Mouse (Mus musculus) WW6 (cell line): ENCODE data around the gene Cenpx.

Experiments used
- DNase-seq: peaks from one replicate; pipeline ENCODE4 v3.0.0-alpha.2; 2013; ENCODE audit warnings: low read depth, low spot score

The Cenpx gene

DNA sequence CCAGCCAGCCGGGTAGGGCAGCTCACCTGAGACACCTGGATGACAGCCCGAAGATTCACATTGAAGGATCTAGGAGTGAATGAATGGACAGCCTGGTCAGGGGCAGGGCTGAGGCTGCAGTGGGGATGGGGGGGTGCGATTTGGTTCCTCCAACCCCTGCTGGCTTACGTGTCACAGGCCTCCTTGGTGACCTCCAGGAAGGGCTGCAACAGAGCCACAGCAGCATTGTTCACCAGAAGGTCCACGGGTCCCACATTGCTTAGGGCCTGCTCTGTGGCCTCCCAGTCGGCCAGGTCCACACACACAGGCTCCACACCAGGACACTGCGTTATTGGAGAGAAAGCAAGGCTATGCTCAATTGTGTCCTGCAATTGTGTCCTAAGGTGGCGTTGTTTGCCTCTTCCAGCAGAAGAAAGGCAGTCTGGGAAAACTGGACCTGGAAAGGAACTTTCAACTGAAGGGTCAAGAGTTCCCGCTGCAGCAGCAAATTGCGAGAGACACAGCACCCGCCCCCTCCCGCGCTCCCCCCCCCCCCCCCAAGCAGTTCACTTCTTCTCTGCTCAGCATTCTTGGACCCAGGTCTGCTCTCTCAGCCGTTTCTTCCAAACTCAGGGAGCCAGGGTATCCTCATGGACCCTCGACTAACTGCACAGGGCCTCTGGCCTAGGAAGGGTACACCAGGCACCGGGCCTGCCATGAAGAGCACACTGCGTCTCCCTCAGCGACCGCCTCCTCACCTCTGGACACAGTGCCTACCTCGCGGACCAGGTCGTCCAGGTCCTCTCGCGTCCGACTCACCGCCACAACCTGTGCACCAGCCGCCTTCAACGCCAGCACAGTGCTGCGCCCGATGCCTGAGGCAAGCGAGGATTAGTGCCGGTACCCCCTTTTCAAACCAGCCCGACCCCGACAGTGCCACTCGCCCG lies 13.0 kb upstream of the Cenpx start:
- DNase-seq = no peak

DNA sequence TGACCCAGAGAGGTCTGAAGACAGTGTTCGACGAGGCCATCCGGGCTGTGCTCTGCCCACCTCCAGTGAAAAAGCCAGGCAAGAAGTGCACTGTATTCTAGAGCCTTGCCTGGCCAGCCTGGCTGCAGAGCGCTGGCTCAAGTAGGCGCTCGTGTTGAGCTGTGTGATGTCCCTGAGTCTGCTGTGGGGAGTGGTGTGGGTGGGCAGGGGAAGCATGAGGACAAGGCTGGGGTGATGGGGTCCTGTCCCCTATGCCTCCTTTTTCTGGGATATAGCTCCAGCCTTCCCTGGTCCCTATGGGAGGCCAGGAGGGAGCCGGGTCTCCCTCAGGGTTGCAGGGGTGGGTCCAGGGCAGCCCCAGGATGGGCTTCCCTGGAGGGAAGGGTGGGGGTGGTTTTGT lies 10.0 kb upstream of the Cenpx start:
- no peak for DNase-seq

DNA sequence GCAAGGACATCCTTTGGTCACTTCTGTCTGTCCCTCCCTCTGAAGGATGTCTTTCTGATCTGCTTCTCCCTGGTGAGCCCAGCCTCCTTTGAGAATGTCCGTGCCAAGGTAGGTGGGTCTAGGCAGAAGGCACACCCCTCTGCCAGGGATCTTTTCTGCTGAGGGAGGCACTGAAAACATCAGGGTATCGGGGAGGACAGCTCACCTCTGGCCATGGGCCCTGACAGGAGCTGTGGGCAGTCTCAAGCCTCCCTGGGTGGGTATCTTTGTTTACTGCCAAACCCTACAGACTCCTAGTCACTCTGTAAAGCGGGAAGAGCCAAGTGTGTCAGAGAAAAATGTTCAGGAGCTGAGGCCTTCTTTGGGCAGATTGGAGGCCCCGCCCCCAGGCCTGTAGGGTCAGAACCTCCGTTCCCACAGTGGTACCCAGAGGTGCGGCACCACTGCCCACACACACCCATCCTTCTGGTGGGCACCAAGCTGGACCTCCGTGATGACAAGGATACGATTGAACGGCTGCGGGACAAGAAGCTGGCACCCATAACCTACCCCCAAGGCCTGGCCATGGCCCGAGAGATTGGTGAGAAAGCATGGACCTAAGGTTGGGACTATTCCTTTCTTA lies 9.3 kb upstream of the Cenpx start:
- DNase-seq = no peak

DNA sequence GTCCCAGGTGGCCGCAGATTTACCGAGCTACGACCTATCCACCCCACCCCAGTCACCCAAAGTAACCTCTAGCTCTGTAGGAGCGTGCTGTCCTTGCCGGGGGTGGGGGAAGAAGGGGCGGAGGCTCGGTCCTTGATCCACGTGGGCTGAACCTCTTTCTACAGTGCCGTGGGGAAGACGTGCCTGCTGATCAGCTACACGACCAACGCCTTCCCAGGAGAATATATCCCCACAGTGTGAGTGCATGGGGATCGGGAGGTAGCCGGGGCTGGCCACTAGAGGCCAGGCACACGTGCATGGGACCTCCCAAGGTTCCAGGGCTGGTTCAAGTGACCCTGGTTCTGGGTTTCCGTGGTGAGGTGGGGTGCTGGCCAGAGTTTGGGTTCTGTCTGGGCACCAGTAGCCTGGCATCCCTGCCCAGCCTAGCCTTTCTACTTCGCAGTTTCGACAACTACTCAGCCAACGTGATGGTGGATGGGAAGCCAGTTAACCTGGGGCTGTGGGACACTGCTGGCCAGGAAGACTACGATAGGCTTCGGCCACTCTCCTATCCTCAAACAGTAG lies 8.6 kb upstream of the Cenpx start:
- DNase-seq = no peak

DNA sequence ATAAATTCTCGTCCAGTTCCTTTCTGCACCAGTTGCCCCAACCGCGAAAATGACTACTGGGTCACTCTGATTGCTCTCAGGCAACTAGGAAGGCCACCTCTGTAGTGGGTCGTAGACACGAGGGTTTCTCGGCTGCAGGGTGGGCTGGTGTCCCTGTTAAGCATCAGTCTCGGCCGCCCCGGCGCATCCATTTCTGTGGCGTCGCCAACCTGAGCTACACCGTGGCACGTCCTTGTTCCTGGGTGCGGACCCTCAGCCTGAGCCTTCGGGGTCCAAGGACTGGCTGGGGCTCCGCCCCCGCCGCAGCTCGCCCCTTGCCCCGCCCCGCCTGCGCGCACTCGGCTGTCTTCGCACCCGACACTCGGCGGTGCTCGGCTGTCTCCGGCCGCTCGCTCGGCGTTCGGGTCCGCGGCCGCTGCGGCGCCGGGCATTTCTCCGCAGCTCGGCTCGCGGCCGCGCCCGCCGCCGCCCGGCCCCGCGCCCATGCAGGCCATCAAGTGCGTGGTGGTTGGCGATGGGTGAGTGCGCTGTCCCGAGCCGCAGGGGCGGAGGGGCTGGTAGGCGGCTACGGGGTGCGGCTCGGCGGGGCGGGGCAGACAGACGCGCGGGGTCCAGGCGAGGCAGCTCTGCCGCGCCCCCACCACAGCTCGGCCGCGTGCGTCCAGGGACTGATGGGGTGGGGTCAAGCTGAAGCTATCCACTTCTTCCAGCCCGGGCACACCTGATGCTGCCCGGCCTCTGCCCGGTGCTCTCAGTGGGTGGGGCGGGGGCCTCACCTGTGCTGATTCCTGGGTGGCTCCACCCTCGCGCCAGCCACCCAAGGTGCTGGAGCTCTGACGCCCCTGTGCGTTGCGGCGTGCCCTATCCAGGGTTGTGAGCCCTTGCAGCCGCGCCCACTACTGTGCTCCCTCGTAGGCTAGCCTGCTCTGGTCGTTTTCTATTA lies 7.9 kb upstream of the Cenpx start, which contains the start of gene Rac3:
TSS of gene Rac3 (plus strand) at position 347 of the 943 bp plus-strand sequence.
- DNase-seq = no peak

DNA sequence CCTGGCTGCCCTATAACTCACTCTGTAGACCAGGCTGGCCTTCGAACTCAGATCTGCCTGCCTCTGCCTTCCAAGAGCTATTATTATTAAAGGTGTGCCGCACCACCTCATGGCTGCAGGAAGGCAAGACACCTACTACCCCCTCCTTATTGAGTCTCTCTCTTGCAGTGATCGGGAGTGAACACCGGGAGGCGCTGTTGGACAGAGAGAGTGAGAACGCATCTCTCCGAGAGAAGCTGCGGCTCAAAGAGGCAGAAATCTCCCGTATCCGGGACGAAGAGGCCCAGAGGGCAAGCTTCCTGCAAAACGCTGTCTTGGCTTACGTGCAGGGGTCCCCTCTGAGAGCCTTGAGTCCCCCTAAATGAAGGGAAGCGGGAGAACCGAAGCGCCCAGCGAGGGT lies 6.9 kb upstream of the Cenpx start:
- DNase-seq = peak; percentile 93

DNA sequence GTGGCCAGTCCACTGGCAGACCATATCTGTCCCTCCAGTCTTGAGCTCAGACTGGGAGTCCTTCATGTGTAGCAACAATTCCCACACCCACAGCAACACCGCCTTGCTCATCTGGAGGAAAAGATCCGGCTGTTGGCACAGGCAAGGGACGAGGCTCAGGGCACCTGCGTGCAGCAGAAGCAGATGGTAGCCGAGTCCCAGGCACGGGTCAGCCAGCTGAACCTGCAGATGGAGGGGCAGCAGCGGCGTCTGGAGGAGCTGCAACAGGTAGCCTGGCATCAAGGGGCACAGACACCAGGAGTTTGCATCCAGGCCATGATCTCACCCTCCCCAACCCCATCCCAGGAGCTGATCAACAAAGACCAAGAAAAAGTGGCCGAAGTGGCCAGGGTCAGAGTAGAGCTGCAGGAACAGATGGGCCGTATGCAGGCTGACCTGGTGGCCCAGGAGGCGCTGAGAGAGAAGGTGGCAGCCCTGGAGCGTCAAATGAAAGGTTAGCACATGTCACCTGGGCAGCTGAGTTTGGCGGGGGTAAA lies 6.4 kb upstream of the Cenpx start:
- no peak for DNase-seq

DNA sequence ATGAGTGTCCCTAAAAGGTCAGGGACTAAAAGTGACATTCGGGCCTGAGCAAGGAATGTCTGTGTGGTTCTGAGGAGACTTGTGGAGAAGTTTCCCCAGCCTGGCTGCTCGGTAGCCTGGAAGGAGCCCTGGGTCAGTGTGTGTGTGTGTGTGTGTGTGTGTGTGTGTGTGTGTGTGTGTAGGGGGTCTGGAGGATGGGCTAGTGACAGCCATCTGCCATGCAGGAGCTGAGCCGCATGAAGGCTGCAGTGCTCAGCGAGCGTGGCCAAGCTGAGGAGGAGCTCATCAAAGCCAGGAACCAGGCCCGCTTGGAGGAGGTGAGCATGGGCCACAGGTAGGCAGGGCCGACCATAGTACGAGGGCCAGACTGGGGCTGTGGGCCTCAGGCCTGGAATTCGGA lies 5.7 kb upstream of the Cenpx start:
- no peak for DNase-seq

DNA sequence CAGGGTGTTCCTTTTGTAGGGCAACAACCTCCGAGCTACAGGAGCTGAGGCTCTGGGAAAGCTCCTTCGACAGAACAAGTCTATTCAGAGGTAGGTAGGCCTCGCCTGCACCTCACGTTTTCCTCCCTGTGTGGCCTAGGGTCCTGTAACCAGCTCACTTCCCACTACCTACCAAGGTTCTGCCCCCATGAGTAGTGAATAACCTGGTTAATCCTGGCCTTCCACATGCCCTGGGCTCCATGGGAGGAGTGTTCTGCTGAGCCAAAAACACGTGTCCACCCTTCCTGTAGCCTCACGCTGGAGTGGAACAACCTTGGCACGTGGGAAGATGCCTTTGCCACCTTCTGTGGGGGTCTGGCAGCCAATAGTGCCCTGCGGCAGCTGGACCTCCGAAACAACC lies 1.6 kb upstream of the Cenpx start:
- no peak for DNase-seq

DNA sequence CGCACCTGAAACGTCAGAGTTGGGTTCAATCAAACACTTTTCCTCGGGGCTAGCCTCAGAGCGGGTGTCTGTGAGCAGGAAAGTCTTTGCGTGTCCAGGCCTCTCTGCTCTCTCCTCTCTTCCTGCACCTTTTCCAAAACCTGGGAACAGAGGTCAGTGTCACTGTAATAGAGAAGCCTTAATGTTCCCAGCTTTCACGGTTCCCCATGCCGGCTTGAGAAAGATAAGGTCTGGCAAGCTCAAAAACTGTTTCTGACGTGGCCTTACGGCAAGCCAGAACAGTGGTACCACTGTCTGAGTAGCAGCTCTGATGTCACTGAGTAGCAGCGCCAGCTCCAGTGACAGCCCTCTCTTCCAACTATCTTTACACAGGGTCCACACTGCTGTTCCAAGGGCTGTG lies 1.0 kb upstream of the Cenpx start:
- DNase-seq = no peak

DNA sequence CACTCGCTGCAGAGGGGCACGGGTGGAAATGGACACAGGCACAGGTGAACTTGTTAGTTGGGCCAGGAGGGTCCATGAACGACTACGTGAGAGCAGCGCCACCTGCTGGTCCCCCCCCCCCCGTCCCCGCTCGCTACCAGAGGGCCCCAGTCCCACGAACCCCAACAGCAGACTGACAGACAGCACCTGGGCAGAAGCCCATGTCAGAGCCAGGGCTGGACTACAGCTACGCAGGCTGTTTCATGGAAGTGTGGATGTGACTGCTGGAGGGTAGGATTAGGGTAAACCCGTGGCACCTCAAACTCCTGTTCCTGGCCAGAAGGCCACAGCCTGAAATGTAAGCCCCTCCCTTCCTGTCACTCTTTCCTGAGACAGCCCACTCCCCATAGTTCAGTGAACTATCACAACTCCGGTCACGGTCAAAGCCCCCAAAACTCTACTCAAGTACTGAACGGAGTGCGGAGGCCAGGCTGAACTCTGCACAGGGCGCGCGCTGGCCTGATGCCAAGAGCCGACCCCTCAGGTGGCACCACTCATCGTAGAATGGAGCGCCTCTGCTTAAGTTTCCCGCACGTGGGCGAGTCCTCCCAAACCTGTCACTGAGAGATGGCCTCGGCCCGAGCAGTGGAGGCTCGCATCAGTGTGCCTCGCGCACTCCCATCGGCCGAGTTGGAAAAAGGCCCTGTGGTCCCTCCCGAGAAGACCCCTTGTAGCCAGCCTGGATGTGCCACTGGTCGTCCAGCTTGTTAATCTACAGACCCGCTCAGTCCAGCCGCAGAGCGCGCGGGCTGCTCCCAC lies 568 bp downstream of the Cenpx start:
- DNase-seq = no peak

DNA sequence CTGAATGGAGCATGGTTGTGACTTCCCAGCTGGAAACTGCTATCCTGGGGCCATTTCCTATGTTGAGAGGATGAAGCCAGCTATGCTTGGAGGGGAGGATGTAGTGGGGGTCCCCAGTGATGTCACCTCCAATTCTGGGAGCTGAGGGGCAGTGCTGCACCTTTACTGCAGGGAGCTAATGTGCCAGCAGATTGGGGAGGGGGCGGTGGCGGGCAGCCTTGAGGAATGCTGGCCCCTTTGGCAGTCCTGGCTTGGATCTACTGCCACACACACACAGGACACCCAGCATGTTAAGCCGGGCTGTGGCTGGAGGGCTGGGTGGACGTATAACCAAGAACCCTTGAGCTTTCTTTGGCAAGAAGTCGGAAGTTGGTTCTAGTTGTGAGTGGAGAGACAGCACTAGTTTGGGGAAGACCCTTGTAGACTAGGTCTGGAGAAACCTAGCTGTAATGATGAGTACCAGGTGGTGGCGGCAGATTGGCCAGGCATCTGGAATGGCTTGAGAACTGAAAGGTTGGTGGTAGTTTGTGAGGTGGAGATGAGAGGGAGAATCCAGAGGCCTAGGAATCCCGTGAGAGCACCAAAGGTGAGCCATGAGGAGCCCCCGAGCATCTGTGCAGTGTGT lies 1.4 kb downstream of the Cenpx start:
- no peak for DNase-seq

DNA sequence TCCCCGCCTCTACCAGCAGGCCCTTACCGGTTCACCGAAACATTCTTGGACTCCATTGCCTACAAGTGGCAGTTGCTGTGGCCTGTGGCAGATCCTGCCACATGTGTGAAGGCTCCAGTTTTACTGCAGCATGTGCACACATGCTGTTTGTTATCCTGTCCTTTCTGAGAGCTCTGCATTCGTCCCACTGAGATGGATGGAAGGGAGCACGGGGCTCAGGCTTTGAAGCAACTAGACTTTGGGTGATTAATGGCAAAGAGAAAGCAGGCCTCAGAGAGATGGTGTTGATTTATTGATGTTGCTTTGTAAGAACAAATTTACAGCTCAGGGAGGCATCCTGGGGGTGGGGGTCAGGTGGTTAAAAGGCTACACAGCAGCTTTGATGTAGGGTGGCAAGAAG lies 2.9 kb downstream of the Cenpx start:
- no peak for DNase-seq

DNA sequence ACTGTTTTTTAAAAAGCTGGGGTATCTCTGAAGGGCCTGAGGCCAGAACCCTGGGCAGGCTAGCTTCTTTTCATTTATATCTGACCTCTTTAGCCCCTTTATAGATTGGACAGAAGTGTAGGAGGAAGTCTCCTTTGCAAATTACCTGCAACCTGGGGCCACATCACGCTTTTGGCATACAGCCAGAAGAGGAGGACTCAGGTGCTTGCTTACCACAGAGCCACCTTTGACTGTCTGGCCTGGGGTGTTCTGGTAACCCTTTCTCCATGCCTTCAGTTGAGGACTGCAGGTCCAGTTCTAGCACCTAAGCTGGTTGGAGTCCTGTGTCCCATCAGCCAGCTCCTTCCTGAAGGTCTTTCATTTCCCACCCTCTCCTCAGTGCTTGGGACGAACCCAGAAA lies 4.0 kb downstream of the Cenpx start:
- no peak for DNase-seq

DNA sequence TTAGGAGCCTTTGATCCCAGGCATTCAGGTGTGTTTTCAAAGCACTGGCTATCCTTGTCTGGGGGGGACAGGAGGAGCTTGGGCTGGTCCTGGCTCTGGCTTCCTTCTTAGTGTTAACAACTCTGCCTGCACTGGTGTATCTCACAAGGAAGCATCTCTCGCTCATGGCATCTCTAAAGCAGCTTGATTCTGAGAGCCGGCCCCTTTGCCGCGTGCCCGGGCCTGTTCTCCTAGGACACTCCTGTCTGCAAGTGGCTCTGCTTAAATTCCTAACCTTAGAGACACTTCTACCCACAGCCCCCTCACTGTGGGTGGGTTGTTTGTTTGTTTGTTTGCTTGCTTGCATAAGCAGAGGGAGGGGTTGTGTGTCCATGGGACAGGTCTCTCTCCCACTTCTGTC lies 5.6 kb downstream of the Cenpx start:
- DNase-seq = no peak

DNA sequence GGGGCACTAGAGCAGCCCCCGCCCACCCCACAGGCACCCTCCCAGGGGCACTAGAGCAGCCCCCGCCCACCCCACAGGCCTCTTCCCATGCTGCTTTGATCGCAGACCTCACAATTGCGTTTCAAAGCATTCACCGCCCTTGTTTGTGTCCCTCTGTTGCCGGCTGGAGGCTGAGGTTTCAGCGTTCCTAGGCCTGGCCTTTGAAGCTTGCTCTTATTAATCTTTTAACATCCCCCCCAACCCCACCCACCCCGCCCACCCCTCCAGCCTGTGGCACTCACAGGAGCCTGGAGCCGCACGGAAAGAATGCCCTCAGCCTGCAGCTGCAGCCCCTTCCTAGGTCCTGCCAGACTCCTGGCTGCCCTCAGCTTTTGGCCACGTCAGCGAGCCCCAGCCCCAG lies 6.3 kb downstream of the Cenpx start:
- no peak for DNase-seq

DNA sequence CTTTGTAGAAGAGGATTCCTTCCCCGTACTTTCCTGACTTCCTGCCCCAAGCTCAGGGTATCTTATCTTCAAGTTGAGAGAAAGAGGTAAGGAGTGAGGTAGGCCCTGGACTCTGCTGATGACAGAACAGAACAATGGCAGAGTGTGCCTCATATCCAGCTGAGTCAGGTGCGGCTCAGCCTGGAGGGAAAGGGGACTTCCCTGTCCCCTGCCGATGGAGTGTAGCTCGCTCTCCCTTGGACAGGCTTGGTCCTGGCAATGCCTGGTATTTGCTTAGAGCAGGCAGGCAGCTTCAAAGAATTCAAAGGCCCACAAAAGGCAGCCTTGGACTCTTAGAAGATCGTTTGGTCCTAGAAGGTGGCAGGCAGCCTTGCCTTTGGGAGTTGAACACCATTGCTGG lies 7.4 kb downstream of the Cenpx start:
- no peak for DNase-seq

DNA sequence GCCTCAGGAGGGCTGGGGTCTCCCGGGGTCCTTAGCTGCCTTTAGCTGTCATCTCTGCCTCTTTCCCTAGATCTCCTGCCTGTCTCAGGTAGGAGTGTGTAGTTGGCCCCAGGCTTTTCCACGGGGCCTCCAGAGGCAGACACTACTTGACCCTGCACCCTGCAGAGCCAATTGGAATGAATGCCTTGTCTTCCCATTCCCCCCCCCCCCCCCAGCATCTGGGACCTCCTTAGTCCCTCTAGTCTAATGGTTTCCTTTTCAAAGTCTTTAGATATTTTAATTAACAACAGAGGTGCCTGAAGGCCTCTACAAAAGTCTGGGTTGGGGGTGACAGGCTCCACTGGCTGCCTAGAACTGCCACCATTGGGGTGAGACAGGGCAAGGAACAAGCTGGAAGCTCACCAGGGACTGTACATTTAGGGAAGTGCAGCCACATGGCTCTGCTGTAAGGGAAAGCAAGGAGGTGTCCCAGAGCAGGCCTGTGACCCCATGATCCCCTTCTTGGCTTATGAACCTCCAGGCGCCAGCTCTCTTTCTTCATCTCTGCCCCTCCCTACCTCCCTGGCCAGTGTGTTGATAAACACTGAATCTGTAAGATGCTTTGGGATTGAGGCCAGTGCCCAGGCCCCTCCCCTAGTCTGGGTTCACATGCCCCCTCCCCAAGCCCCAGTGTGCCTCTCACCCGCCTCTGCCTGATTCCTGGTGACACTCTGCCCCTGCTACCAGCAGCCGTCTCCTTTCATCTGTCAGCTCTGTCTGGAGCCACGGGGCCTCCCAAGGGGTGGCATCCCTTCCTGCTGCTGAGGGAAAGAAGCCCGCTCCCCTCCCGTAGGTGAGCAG lies 8.8 kb downstream of the Cenpx start:
- no peak for DNase-seq
